Mouse (Mus musculus): ENCODE results near the gene Krtap16-1. TPM values are rescaled to one million over a fixed set of nuclear protein-coding genes. Genes with fewer than 3 reads are reported as not detected.

Krtap16-1 gene
- not detected for polyA plus RNA-seq (2012; fragmentation: generic; extraction: Trizol)

DNA sequence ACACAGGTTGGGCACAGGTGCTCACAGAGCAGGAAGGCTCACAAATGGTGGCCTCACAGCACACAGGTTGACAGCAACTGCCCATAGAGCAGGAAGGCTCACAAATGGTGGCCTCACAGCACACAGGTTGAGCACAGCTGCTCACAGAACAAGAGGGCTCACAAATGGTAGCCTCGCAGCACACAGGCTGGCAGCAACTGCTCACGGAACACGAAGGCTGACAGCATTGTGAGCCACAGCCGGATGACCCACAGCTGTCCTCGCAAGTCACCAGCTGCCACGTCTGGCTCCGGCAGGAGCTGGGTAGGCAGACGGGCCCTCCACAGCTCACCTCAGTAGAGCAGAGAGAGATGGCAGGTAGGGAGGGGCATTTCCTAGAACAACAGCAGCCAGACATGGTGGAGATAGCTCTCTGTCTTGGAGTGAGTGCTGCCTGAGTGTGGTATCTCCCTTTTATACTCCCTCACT is at the start of gene Krtap16-1:
Gene Krtap16-1 (minus strand): TSS at position 418 of the 468 bp plus-strand sequence.

DNA sequence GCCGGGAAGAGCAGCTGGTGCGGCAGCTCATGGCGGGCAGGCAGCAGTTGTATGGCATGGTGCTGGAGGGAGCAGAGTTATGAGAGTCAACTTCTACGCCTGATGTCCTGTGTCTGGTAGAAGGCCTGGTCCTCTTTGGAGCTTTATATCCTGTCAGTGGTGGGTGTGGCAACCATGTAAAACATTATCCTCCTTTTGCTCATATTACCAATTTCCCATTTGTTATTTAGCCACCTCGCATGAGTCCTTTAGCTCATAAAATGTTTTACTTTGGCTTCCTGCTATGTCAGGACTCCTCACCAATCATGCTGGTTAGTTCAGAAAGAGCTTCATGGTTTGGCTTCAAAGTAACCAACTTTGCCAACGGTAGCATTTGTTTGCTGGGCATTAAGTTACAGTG is 43.4 kb upstream of the Krtap16-1 start, which contains the start of gene Krt33b:
Gene Krt33b (minus strand): TSS at position 101 of the 400 bp plus-strand sequence.

GRCm38 (mm10) chr11:100016112-100016511 is 29.7 kb upstream of the Krtap16-1 start, which contains the start of gene Krt33a:
Gene Krt33a (minus strand): TSS chr11:100016212.

GRCm38 (mm10) chr11:99993620-99994383 is 7.4 kb upstream of the Krtap16-1 start, which contains the start of gene Krtap17-1:
Gene Krtap17-1 (minus strand): TSS chr11:99993994.

DNA sequence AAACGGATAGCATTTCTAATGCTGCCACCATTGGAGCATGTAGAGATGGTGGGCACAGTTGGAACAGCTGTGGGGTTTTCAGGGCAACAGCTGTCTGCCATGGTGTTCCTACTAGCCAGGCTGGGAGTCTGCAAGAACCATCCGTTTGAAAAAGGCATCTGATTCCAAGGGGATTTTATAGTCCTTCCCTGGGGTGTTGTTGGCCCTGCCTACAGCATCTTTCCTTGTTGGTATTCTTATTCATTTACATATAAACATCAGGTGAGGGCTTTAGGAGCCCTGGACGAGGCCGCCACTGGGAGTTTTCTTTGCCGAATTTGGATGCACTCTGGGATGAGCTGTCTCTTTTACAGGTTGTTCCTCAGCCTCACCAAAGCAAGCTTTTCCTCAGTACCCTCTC is 7.4 kb downstream of the Krtap16-1 start, which contains the start of gene Krtap29-1:
Gene Krtap29-1 (minus strand): TSS at position 101 of the 400 bp plus-strand sequence.

DNA sequence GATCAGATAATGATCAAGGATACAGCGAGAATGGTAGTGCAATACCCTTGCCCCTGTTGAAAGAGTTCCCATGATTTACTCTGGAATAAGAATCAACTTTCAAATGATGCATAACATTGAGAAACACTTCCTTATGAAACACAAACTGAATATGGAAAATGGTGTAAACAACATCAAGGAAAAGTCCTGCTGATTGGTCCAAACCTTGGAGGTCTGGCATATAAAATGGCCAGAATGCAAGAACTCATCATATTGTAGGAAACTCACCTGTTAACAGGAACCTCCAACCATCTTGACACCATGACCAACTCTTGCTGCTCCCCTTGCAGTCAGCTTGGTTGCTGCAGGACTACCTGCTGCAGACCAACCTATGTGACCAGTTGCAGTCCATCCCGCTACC is 38.2 kb downstream of the Krtap16-1 start, which contains the start of gene Krtap9-5:
Gene Krtap9-5 (plus strand): TSS at position 301 of the 400 bp plus-strand sequence.

GRCm38 (mm10) chr11:99935991-99936390 is 50.4 kb downstream of the Krtap16-1 start, which contains the start of gene Krtap31-2:
Gene Krtap31-2 (plus strand): TSS chr11:99936291.

Other genes with a start within 250 kb of the Krtap16-1 start
- gene Gm11595, start 213.7 kb downstream of the Krtap16-1 start, polyA plus RNA-seq (2012; fragmentation: generic; extraction: Trizol) = not detected
- not detected for gene Krtap4-8, start 205.9 kb downstream of the Krtap16-1 start, polyA plus RNA-seq (2012; fragmentation: generic; extraction: Trizol)
- not detected for gene Krtap4-9, start 201.4 kb downstream of the Krtap16-1 start, polyA plus RNA-seq (2012; fragmentation: generic; extraction: Trizol)
- not detected for gene Gm11596, start 193.1 kb downstream of the Krtap16-1 start, polyA plus RNA-seq (2012; fragmentation: generic; extraction: Trizol)
- gene Gm11569, start 187.7 kb downstream of the Krtap16-1 start, polyA plus RNA-seq (2012; fragmentation: generic; extraction: Trizol) = not detected
- not detected for gene Gm11554, start 182.2 kb downstream of the Krtap16-1 start, polyA plus RNA-seq (2012; fragmentation: generic; extraction: Trizol)
- not detected for gene Krtap4-13, start 176.7 kb downstream of the Krtap16-1 start, polyA plus RNA-seq (2012; fragmentation: generic; extraction: Trizol)
- gene Gm11564, start 170.9 kb downstream of the Krtap16-1 start, polyA plus RNA-seq (2012; fragmentation: generic; extraction: Trizol) = not detected
- not detected for gene 2300003K06Rik, start 148.5 kb downstream of the Krtap16-1 start, polyA plus RNA-seq (2012; fragmentation: generic; extraction: Trizol)
- gene Krtap4-16, start 135.0 kb downstream of the Krtap16-1 start, polyA plus RNA-seq (2012; fragmentation: generic; extraction: Trizol) = not detected
- not detected for gene Gm11568, start 128.7 kb downstream of the Krtap16-1 start, polyA plus RNA-seq (2012; fragmentation: generic; extraction: Trizol)
- gene Gm11559, start 122.1 kb downstream of the Krtap16-1 start, polyA plus RNA-seq (2012; fragmentation: generic; extraction: Trizol) = not detected
- not detected for gene Krtap9-1, start 113.2 kb downstream of the Krtap16-1 start, polyA plus RNA-seq (2012; fragmentation: generic; extraction: Trizol)
- not detected for gene Gm11567, start 107.4 kb downstream of the Krtap16-1 start, polyA plus RNA-seq (2012; fragmentation: generic; extraction: Trizol)
- not detected for gene Krtap31-1, start 78.7 kb downstream of the Krtap16-1 start, polyA plus RNA-seq (2012; fragmentation: generic; extraction: Trizol)
- gene Gm11565, start 71.8 kb downstream of the Krtap16-1 start, polyA plus RNA-seq (2012; fragmentation: generic; extraction: Trizol) = not detected
- not detected for gene Krtap31-2, start 50.3 kb downstream of the Krtap16-1 start, polyA plus RNA-seq (2012; fragmentation: generic; extraction: Trizol)
- gene Krtap9-5, start 38.1 kb downstream of the Krtap16-1 start, polyA plus RNA-seq (2012; fragmentation: generic; extraction: Trizol) = not detected
- gene Krtap29-1, start 7.5 kb downstream of the Krtap16-1 start, polyA plus RNA-seq (2012; fragmentation: generic; extraction: Trizol) = not detected
- gene Krtap17-1, start 7.4 kb upstream of the Krtap16-1 start, polyA plus RNA-seq (2012; fragmentation: generic; extraction: Trizol) = not detected
- gene Krt33a, start 29.6 kb upstream of the Krtap16-1 start, polyA plus RNA-seq (2012; fragmentation: generic; extraction: Trizol) = not detected
- gene Krt33b, start 43.3 kb upstream of the Krtap16-1 start, polyA plus RNA-seq (2012; fragmentation: generic; extraction: Trizol) = under 1 TPM in 1 of 2 experiments, not detected in 1; 0.05 TPM
- gene Krt34, start 55.0 kb upstream of the Krtap16-1 start, polyA plus RNA-seq (2012; fragmentation: generic; extraction: Trizol) = not detected
- not detected for gene Krt31, start 64.0 kb upstream of the Krtap16-1 start, polyA plus RNA-seq (2012; fragmentation: generic; extraction: Trizol)
- not detected for gene Krt32, start 101.6 kb upstream of the Krtap16-1 start, polyA plus RNA-seq (2012; fragmentation: generic; extraction: Trizol)
- gene Krt35, start 109.6 kb upstream of the Krtap16-1 start, polyA plus RNA-seq (2012; fragmentation: generic; extraction: Trizol) = not detected
- under 1 TPM; 0.06 to 0.08 TPM for gene Krt36, start 119.0 kb upstream of the Krtap16-1 start, polyA plus RNA-seq (2012; fragmentation: generic; extraction: Trizol)
- gene Krt13, start 135.0 kb upstream of the Krtap16-1 start, polyA plus RNA-seq (2012; fragmentation: generic; extraction: Trizol) = 1 to 10 TPM; 8.4 to 8.9 TPM
- gene Krt15, start 149.3 kb upstream of the Krtap16-1 start, polyA plus RNA-seq (2012; fragmentation: generic; extraction: Trizol) = 10 to 100 TPM in 1 of 2 experiments, under 1 TPM in 1; 0.30 to 10.6 TPM
- gene Krt19, start 162.1 kb upstream of the Krtap16-1 start, polyA plus RNA-seq (2012; fragmentation: generic; extraction: Trizol) = under 1 TPM; 0.40 to 0.42 TPM
- not detected for gene Krt9, start 206.6 kb upstream of the Krtap16-1 start, polyA plus RNA-seq (2012; fragmentation: generic; extraction: Trizol)
- gene Krt14, start 221.0 kb upstream of the Krtap16-1 start, polyA plus RNA-seq (2012; fragmentation: generic; extraction: Trizol) = under 1 TPM; 0.21 to 0.26 TPM